Mouse (Mus musculus): Measurements from ENCODE around the gene Ankrd24. TPM values are rescaled to one million over a fixed set of nuclear protein-coding genes. Genes with fewer than 3 reads are reported as not detected.
"Not testable (repeated sequence)": the region's sequence is repeated elsewhere in the genome, so short reads cannot be mapped to it uniquely, and the experiment has no call there.

Ankrd24 gene
- polyA plus RNA-seq, 1 experiment from 2014 or later = 2.3 TPM

- DNase-seq (ENCODE audit: low spot score) = no peak
Measured at GRCm38 (mm10) chr10:81605666-81605973, 22.7 kb upstream of the Ankrd24 start.

GRCm38 (mm10) chr10:81605974-81606751, 22.2 kb upstream of the Ankrd24 start, which contains the start of gene BC025920:
BC025920 (plus strand) TSS chr10:81606270.
- DNase-seq (ENCODE audit: low spot score) = peak; percentile 81

DNA sequence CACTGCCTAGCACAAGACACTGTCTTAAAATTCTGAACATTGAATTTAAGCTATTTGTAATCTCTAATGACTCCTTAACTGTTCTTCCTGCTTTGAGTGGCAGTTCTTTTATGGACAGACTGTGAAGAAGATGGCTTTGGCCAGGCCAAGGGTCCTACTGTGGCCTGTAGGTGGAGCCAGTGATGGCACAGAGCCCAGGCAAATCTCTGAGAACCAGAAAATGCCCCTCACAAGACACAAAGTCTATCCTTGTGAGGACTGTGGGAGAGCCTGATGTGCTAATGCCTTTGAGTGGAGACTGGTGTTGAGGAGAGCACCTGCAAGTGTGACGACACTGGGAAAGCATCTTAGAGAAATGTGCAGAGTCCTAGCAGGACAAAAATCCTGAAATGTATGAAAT, 20.0 kb upstream of the Ankrd24 start:
- no peak for DNase-seq (ENCODE audit: low spot score)

GRCm38 (mm10) chr10:81612779-81613178, 15.6 kb upstream of the Ankrd24 start:
- DNase-seq (ENCODE audit: low spot score) = no peak

DNA sequence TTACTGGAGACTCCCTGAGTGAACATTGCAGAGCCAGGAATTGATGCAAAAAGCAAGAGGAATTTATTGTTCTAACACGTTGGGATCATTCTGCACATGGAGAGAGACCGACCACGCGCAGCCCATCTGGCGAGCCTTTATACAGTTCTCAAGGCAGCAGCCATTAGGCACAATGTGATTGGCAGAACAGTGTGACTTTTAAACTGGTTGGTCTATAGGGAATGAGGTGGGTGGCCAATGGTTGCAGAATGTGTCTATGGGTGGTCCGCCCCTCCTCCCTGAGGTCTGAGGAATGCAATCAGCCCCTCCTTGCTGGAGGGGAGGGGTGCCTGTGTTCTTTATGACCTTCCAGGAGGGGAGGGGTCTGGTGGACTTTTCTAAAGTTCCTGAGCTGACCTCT, 12.9 kb upstream of the Ankrd24 start:
- DNase-seq (ENCODE audit: low spot score) = no peak

- DNase-seq (ENCODE audit: low spot score) = no peak
Measured at GRCm38 (mm10) chr10:81619976-81620375, 8.4 kb upstream of the Ankrd24 start.

- DNase-seq (ENCODE audit: low spot score) = no peak
Measured at GRCm38 (mm10) chr10:81620786-81621185, 7.6 kb upstream of the Ankrd24 start.

GRCm38 (mm10) chr10:81623441-81623840, 4.9 kb upstream of the Ankrd24 start:
- DNase-seq (ENCODE audit: low spot score) = no peak

DNA sequence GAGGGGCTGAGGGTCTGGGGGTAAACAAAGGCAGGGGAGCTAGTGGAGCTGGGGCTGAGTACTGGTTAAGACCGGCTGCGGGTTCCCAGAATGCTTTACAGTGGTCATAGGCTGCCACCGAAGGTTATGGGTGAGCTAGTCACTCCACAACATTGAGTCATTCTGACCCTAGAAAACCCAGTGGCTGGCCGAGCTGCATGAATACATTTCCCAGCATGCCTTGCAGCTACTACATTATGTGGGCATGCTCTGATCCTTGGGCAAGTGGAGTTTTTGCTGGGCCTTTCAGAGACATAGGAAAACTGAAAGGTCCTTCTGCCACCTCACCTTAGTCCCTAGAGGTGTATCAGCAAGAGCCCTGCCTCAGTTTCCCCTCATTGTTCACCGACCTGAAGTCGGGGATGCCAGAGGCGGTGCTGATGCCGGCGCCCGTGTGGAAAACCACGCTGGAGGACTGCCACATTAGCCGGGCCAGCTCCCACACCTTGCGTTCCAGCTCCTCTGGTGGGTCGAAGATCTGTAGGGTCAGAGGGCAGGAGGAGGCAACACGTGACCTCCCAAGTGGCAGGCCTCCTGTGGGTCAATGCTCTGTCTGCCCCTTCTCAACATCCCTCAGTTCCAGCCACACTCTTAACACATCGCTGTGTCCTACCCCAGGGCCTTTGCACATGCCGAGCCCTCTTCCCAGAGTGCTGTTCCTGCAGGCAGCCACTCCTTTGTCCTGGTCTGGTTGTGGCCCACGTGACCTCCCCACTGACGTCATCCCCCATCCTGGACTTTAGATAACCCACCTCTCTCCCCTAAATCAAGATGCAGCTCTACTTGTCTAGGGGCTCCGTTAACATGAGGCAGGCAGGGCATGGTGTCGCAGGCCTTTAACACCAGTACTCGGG, 2.0 kb upstream of the Ankrd24 start:
- no peak for DNase-seq (ENCODE audit: low spot score)

DNA sequence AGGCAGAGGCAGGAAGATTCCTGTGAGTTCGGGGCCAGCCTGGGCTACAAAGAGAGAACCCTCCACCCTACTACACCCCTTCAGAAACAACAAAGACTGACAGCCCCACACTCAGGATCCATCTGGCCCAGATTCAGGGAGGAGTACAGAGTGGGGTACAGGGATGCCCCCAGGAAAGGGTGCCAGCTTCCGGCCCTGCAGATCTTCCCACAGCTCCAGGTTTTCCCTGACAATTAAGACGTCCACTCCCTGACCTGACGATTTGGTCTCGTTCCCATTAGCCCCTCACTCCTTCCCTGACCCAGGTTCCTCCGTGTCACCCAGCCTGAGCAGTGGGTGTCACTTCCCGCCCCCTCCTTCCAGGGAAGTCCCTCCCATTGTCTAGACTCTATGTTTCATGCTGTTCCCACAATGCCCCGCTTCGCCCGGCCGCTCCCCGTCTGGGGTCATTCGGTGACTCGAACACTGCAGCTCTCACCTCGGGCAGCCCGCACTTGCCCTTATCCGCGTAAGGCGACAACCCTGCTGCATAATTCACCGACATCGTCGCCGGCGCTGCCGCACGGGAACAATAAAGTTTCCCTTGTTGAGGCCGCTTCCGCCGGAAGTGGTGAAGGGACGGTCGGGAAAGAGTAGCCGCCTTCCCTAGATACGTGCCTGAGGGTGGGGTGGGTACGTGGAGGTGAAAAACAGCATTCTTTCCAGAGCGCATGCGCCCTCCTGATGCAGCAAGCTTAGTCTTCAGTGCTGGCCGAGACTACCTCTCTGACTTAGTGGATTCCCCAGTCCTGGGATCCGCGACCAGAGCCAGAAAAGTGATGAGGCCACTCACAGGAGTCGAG, 1.1 kb upstream of the Ankrd24 start, which contains the start of gene Sirt6:
Gene Sirt6 (minus strand): TSS at position 804 of the 842 bp plus-strand sequence.
- peak; percentile 97 for DNase-seq (ENCODE audit: low spot score)

DNA sequence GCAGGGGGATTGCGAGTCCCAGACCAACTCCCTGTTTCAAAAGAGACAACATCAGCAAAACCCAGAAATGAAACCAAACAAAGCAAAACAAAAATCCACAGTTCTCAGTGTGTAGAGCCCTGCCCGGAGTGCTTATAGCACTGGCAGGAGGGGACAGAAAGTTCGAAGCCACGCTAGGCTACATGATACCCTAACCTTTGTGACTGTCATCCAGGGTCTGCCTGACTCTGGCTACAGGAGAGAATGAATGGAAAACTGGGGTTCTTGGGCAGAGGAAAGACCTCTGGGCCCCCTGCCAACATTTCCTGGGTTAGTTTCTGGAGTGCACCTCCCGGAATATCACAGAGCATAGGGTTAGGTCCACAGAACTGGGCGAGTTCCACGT, 512 bp upstream of the Ankrd24 start:
- DNase-seq (ENCODE audit: low spot score) = no peak

DNA sequence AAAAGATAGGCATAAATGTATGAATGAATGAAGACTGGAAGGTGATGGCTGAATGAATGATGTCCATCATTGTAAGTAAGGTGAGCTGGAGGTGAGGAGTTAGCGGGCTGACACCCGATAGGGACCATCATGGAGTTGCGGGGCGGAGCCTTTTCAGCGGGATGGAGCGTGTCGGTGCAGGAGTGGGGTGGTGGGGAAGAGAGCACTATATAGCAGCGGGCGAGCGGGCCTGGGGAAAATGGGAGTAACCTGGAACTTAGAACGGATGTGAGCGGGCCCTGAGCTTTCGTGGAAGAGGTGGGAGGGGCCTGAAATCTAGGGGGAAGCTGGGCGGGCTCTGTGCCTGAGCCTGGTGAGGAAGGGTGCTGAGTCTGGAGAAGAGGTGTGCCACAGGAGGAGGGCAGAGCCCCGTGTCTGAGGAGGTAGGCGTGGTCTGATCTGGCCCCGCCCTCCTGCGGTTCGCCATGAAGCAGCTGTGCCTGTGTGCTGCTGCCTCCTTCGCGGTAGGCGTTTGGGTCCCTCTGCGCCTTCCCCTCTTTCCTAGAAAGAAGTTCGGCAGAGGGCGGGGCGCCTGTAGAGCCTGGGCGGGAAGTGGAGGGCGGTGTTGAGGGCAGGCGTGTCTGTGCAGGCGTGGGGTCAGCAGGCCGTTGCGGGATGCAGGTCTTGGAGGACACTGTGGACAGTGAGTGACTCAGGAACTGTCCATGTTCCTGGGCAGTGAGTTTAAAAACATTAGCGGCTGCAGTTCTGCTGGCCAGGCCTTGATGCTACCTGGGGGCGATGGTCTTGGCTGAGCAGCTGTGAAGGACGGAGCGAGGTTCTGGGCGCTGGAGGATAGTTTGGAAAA, 5.1 kb downstream of the Ankrd24 start:
- DNase-seq (ENCODE audit: low spot score) = peak; percentile 94

DNA sequence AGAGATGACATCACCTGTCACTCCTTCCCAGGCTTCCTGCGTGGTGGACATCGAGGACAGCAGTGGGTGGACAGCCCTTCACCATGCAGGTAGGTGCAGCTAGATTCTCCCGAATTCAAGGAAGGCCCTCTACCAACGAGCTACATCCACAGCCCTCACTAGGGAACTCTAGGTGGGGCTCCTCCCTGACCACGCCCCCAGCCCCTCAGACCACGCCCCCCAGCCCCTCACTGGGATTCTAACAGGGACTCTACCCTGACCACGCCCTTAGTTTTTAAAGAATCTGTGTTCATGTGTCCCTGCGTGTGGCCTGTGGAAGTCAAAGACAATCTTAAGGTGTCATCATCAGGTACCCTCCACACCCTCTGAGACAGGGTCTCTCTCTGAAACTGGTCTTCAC, 8.0 kb downstream of the Ankrd24 start:
- DNase-seq (ENCODE audit: low spot score) = no peak

- no peak for DNase-seq (ENCODE audit: low spot score)
Measured at GRCm38 (mm10) chr10:81638101-81638500, 9.8 kb downstream of the Ankrd24 start.

DNA sequence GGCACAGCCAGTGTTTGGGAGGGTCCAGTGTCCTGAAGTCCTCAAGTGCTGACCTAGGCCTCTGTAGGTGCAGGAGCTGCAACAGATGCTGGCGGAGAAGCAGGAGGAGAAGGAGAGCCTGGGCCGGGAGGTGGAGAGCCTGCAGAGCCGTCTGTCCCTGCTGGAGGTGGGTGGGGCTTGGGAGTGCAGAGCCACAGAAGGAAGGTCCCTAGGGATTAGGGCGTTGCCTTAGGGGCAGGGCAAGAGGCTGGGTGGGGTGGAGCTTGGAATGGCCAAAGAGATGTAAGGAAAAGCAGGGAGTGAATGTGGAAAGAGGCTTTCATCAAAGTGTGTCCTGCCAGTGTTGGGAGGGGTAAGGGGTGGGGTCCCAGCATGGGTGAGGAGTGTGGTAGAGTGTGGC, 12.5 kb downstream of the Ankrd24 start:
- DNase-seq (ENCODE audit: low spot score) = not testable (repeated sequence)

GRCm38 (mm10) chr10:81641566-81641965, 13.2 kb downstream of the Ankrd24 start:
- DNase-seq (ENCODE audit: low spot score) = no peak

GRCm38 (mm10) chr10:81641978-81642647, 13.8 kb downstream of the Ankrd24 start:
- no peak for DNase-seq (ENCODE audit: low spot score)

GRCm38 (mm10) chr10:81642648-81643448, 14.5 kb downstream of the Ankrd24 start:
- DNase-seq (ENCODE audit: low spot score) = no peak

DNA sequence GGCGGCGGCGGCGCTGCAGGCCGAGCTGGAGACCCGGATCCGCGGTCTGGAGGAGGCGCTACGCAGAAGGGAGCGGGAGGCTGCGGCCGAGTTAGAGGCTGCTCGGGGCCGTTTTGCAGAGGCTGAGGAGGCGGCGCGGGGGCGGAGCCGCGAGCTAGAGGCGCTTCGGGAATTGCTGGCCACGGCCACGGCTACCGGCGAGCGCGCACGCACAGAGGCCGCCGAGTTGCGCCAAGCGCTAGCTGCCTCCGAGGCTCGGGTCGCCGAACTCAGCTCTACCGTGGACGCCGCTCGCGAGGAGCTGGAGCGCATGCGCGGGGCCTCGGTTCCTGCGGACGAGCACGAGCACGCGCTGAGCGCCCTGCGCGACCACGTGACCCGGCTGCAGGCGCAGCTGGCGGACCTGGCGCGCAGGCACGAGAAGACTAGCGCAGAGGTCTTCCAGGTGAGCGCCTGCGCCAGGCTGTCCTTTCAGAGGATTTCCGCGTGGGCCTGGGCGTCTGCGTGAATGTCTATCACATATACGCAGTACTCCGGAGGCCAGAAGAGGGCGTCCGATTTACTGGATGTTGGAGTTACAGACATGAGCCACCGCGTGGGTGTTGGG, 15.2 kb downstream of the Ankrd24 start:
- peak; percentile 97 for DNase-seq (ENCODE audit: low spot score)
